8 mouse cellular contexts compared by ENCODE assay signal in genomic region chr17:11975062-11975607, GRCm38 (mm10).
A peak's percentile ranks its signal among the peaks of the same experiment; 100 is the strongest.
DNase-seq lines count a peak whose midpoint lies in the region; ATAC-seq and TF ChIP-seq lines count a peak whose summit lies in the region.

No protein-coding gene starts in this region.

- ATAC-seq in forebrain, embryonic 14.5 days = 0 out of 2 replicates have a peak, but pooled peaks have one; percentile 14
- ATAC-seq in forebrain, embryonic 12.5 days (ENCODE audit: low FRiP score) = no peak

- no peak overlapping the region for H3K9ac ChIP-seq in forebrain, embryonic 14.5 days (ENCODE audit: low read length)
- H3K9ac ChIP-seq in forebrain, embryonic 12.5 days = no peak overlapping the region
- H3K9ac ChIP-seq in ES-Bruce4 (ENCODE audit: low read depth, poor library complexity, severe bottlenecking) = no peak overlapping the region

- H3K9me3 ChIP-seq in forebrain, embryonic 14.5 days (replicated peaks; ENCODE audit: control insufficient read depth, low read length) = no peaks in the 10 kb centered on the region
- H3K9me3 ChIP-seq in forebrain, embryonic 12.5 days = no peaks in the 10 kb centered on the region
- no peaks in the 10 kb centered on the region for H3K9me3 ChIP-seq in ES-Bruce4 (replicated peaks; ENCODE audit: control insufficient read depth, insufficient read depth, low read length, poor library complexity, severe bottlenecking)

- no peak overlapping the region for H3K27ac ChIP-seq in forebrain, embryonic 14.5 days (ENCODE audit: low read depth, low read length)
- no peak overlapping the region for H3K27ac ChIP-seq in forebrain, embryonic 12.5 days
- H3K27ac ChIP-seq in ES-Bruce4 (ENCODE audit: insufficient read depth, low read length) = no peak overlapping the region

- TF ChIP-seq EP300 in ES-Bruce4 (IDR thresholded peaks at IDR 0.05; ENCODE audit: insufficient read depth, low read depth, low read length) = no peak

- TF ChIP-seq POLR2A in ES-Bruce4 (IDR thresholded peaks at IDR 0.05; ENCODE audit: insufficient read depth, low read length) = no peak

- 43% methylated on average over 7 of the region's 7 CpGs for WGBS in forebrain, embryonic 14.5 days
- WGBS in forebrain, embryonic 12.5 days = 50% methylated on average over 7 of the region's 7 CpGs

- H3K36me3 ChIP-seq in forebrain, embryonic 14.5 days (ENCODE audit: control insufficient read depth, insufficient read depth, low read length) = no peaks in the 10 kb centered on the region
- H3K36me3 ChIP-seq in forebrain, embryonic 12.5 days (replicated peaks) = no peaks in the 10 kb centered on the region
- no peaks in the 10 kb centered on the region for H3K36me3 ChIP-seq in ES-Bruce4 (ENCODE audit: control insufficient read depth, insufficient read depth, low read length, poor library complexity, severe bottlenecking)

- H3K4me2 ChIP-seq in forebrain, embryonic 14.5 days (ENCODE audit: low read length) = no peak overlapping the region
- no peak overlapping the region for H3K4me2 ChIP-seq in forebrain, embryonic 12.5 days

- H3K4me3 ChIP-seq in forebrain, embryonic 14.5 days (ENCODE audit: low read depth, low read length) = no peak overlapping the region
- H3K4me3 ChIP-seq in forebrain, embryonic 12.5 days (replicated peaks) = no peak overlapping the region
- no peak overlapping the region for H3K4me3 ChIP-seq in ES-Bruce4 (ENCODE audit: low read depth, low read length)

- intact Hi-C loops in heart, postnatal 36 days (cut with DNase I) = no loop called here

- H3K27me3 ChIP-seq in forebrain, embryonic 14.5 days (replicated peaks; ENCODE audit: control insufficient read depth, insufficient read depth, low read length) = no peaks in the 10 kb centered on the region
- peaks cover 25% of the 10 kb centered on the region; the same call in 1 of the 2 replicates for H3K27me3 ChIP-seq in forebrain, embryonic 12.5 days
- H3K27me3 ChIP-seq in ES-Bruce4 (ENCODE audit: control insufficient read depth, insufficient read depth, low read length, poor library complexity, severe bottlenecking) = no peaks in the 10 kb centered on the region

- peak; percentile 81 for TF ChIP-seq CTCF in ES-Bruce4 (IDR thresholded peaks at IDR 0.05; ENCODE audit: low read depth, low read length)

- H3K4me1 ChIP-seq in forebrain, embryonic 14.5 days (ENCODE audit: control insufficient read depth, insufficient read depth, low read length) = peaks cover 17% of the 10 kb centered on the region
- H3K4me1 ChIP-seq in forebrain, embryonic 12.5 days = peaks cover 23% of the 10 kb centered on the region
- no peaks in the 10 kb centered on the region for H3K4me1 ChIP-seq in ES-Bruce4 (ENCODE audit: control insufficient read depth, insufficient read depth, low read length)

- DNase-seq in forebrain, embryonic 14.5 days (ENCODE audit: low spot score) = peak; percentile 76
- peak; percentile 74 for DNase-seq in cerebellum, adult 9-11 months
- peak; percentile 65 to 68 for DNase-seq in heart, postnatal 36 days
- peak; percentile 37 for DNase-seq in layer of hippocampus, adult 9-11 months
- DNase-seq in mesoderm, embryonic 11.5 days (ENCODE audit: low read depth, low spot score) = peak; percentile 56
- no peak for DNase-seq in spleen, postnatal 36 days (ENCODE audit: low spot score in 2 of 2)

Comparison
In these comparisons a context has a peak if more than half of its experiments do, and no peak if none do; other contexts are left out.
1. DNase-seq: peak in forebrain, embryonic 14.5 days (single experiment), cerebellum, adult 9-11 months (single experiment), heart, postnatal 36 days (2 of 2), layer of hippocampus, adult 9-11 months (single experiment) and mesoderm, embryonic 11.5 days (single experiment); none in spleen, postnatal 36 days (0 of 2).